Mouse (Mus musculus): Measurements from ENCODE around the gene Ppil6. TPM values are rescaled to one million over a fixed set of nuclear protein-coding genes. Genes with fewer than 3 reads are reported as not detected.

Gene Ppil6
- polyA plus RNA-seq, 1 experiment from 2014 or later, result not detected

- Histone ChIP-seq H3K36me3 (peaks cover 41% of the 10 kb centered on the region), H3K9me3 (replicated peaks) (no peaks in the 10 kb centered on the region), H3K27me3 (replicated peaks) (no peaks in the 10 kb centered on the region), H3K4me2 (no peak overlapping the region), H3K4me3 (no peak overlapping the region), H3K9ac (no peak overlapping the region), H3K4me1 (no peaks in the 10 kb centered on the region), H3K27ac (no peak overlapping the region)
- WGBS (ENCODE audit: insufficient replicate concordance), result 72% methylated on average over 3 of the region's 3 CpGs
- ATAC-seq, result no peak
These were observed 47.7 kb downstream of the Ppil6 start for GRCm38 (mm10) chr10:41537983-41538330.

GRCm38 (mm10) chr10:41538986-41539385 lies 48.7 kb downstream of the Ppil6 start:
- Histone ChIP-seq H3K4me2 (no peak overlapping the region), H3K9ac (no peak overlapping the region), H3K27ac (no peak overlapping the region), H3K4me1 (no peaks in the 10 kb centered on the region; the same call in 1 of the 2 replicates), H3K27me3 (replicated peaks) (no peaks in the 10 kb centered on the region), H3K36me3 (peaks cover 30% of the 10 kb centered on the region), H3K4me3 (no peak overlapping the region), H3K9me3 (replicated peaks) (no peaks in the 10 kb centered on the region)
- 76% methylated on average over 4 of the region's 4 CpGs for WGBS (ENCODE audit: insufficient replicate concordance)
- ATAC-seq, result no peak

GRCm38 (mm10) chr10:41542057-41542456 lies 51.8 kb downstream of the Ppil6 start:
- H3K4me2 ChIP-seq, result no peak overlapping the region
- ATAC-seq, result no peak
- no peaks in the 10 kb centered on the region for H3K9me3 ChIP-seq (replicated peaks)
- 86% methylated on average over 6 of the region's 6 CpGs for WGBS (ENCODE audit: insufficient replicate concordance)
- peaks cover 9% of the 10 kb centered on the region for H3K36me3 ChIP-seq
- H3K9ac ChIP-seq, result no peak overlapping the region
- H3K4me1 ChIP-seq, result peaks cover 12% of the 10 kb centered on the region
- no peaks in the 10 kb centered on the region for H3K27me3 ChIP-seq (replicated peaks)
- H3K27ac ChIP-seq, result no peak overlapping the region
- H3K4me3 ChIP-seq, result no peak overlapping the region

- Histone ChIP-seq H3K9ac (no peak overlapping the region), H3K4me2 (no peak overlapping the region), H3K4me1 (peaks cover 12% of the 10 kb centered on the region), H3K27ac (no peak overlapping the region), H3K4me3 (no peak overlapping the region), H3K27me3 (replicated peaks) (no peaks in the 10 kb centered on the region), H3K36me3 (no peaks in the 10 kb centered on the region; the same call in 1 of the 2 replicates), H3K9me3 (replicated peaks) (0 out of 2 replicates have a peak, but pooled peaks cover 2% of the 10 kb centered on the region)
- WGBS (ENCODE audit: insufficient replicate concordance), result 64% methylated on average over 4 of the region's 4 CpGs
- no peak for ATAC-seq
These were observed 53.2 kb downstream of the Ppil6 start for GRCm38 (mm10) chr10:41543439-41543838.

- Histone ChIP-seq H3K9ac (no peak overlapping the region), H3K4me2 (no peak overlapping the region), H3K36me3 (no peaks in the 10 kb centered on the region; the same call in 1 of the 2 replicates), H3K9me3 (replicated peaks) (0 out of 2 replicates have a peak, but pooled peaks cover 4% of the 10 kb centered on the region), H3K4me3 (no peak overlapping the region), H3K27ac (no peak overlapping the region), H3K27me3 (replicated peaks) (no peaks in the 10 kb centered on the region), H3K4me1 (peaks cover 12% of the 10 kb centered on the region)
- no peak for ATAC-seq
- WGBS (ENCODE audit: insufficient replicate concordance), result 47% methylated on average over 2 of the region's 2 CpGs
These were observed 53.6 kb downstream of the Ppil6 start for GRCm38 (mm10) chr10:41543844-41544243.

- peaks cover 12% of the 10 kb centered on the region for H3K4me1 ChIP-seq
- H3K27me3 ChIP-seq (replicated peaks), result no peaks in the 10 kb centered on the region
- H3K4me2 ChIP-seq, result peak overlapping the region; percentile 35
- H3K27ac ChIP-seq, result no peak overlapping the region
- WGBS (ENCODE audit: insufficient replicate concordance), result 6% methylated on average over 7 of the region's 7 CpGs
- H3K9ac ChIP-seq, result no peak overlapping the region
- H3K36me3 ChIP-seq, result no peaks in the 10 kb centered on the region
- peaks cover 7% of the 10 kb centered on the region; the same call in 1 of the 2 replicates for H3K9me3 ChIP-seq (replicated peaks)
- peak; percentile 58; the same call in 1 of the 2 replicates for ATAC-seq
- H3K4me3 ChIP-seq, result no peak overlapping the region
These were observed 54.4 kb downstream of the Ppil6 start for GRCm38 (mm10) chr10:41544481-41545190.

GRCm38 (mm10) chr10:41545224-41545755 lies 55.1 kb downstream of the Ppil6 start:
- Histone ChIP-seq H3K4me3 (no peak overlapping the region), H3K9ac (no peak overlapping the region), H3K4me1 (peaks cover 12% of the 10 kb centered on the region), H3K27me3 (replicated peaks) (no peaks in the 10 kb centered on the region), H3K36me3 (no peaks in the 10 kb centered on the region), H3K4me2 (peak overlapping the region; percentile 35), H3K9me3 (replicated peaks) (peaks cover 7% of the 10 kb centered on the region; the same call in 1 of the 2 replicates), H3K27ac (no peak overlapping the region)
- no peak for ATAC-seq
- WGBS (ENCODE audit: insufficient replicate concordance), result 37% methylated on average over 7 of the region's 7 CpGs

GRCm38 (mm10) chr10:41546396-41547165 lies 56.3 kb downstream of the Ppil6 start:
- no peak for ATAC-seq
- 65% methylated on average over 13 of the region's 13 CpGs for WGBS (ENCODE audit: insufficient replicate concordance)
- no peaks in the 10 kb centered on the region for H3K27me3 ChIP-seq (replicated peaks)

GRCm38 (mm10) chr10:41550711-41551110 lies 60.5 kb downstream of the Ppil6 start:
- H3K4me2 ChIP-seq, result no peak overlapping the region
- whole genome bisulfite sequencing (ENCODE audit: insufficient replicate concordance), result 66% methylated on average over 7 of the region's 7 CpGs
- no peak overlapping the region for H3K27ac ChIP-seq
- no peak overlapping the region for H3K4me3 ChIP-seq
- H3K9ac ChIP-seq, result no peak overlapping the region
- H3K36me3 ChIP-seq, result no peaks in the 10 kb centered on the region
- H3K9me3 ChIP-seq (replicated peaks), result peaks cover 7% of the 10 kb centered on the region; the same call in 1 of the 2 replicates
- H3K27me3 ChIP-seq (replicated peaks), result 0 out of 2 replicates have a peak, but pooled peaks cover 4% of the 10 kb centered on the region
- ATAC-seq, result no peak
- no peaks in the 10 kb centered on the region for H3K4me1 ChIP-seq

More at GRCm38 (mm10) chr10:41546396-41547165, 56.3 kb downstream of the Ppil6 start:
- no peak overlapping the region for H3K9ac ChIP-seq
- no peaks in the 10 kb centered on the region for H3K36me3 ChIP-seq
- peaks cover 12% of the 10 kb centered on the region for H3K4me1 ChIP-seq
- H3K27ac ChIP-seq, result no peak overlapping the region
- no peak overlapping the region for H3K4me2 ChIP-seq
- peaks cover 7% of the 10 kb centered on the region; the same call in 1 of the 2 replicates for H3K9me3 ChIP-seq (replicated peaks)
- no peak overlapping the region for H3K4me3 ChIP-seq

- Histone ChIP-seq H3K4me1 (no peaks in the 10 kb centered on the region), H3K4me2 (no peak overlapping the region), H3K9ac (no peak overlapping the region), H3K27ac (no peak overlapping the region), H3K36me3 (no peaks in the 10 kb centered on the region), H3K4me3 (no peak overlapping the region), H3K9me3 (replicated peaks) (peaks cover 7% of the 10 kb centered on the region; the same call in 1 of the 2 replicates), H3K27me3 (replicated peaks) (0 out of 2 replicates have a peak, but pooled peaks cover 4% of the 10 kb centered on the region)
- 21% methylated on average over 3 of the region's 3 CpGs for WGBS (ENCODE audit: insufficient replicate concordance)
- ATAC-seq, result no peak
These were observed 62.1 kb downstream of the Ppil6 start for GRCm38 (mm10) chr10:41552319-41552718.

GRCm38 (mm10) chr10:41552847-41553589 lies 62.8 kb downstream of the Ppil6 start:
- Histone ChIP-seq H3K4me2 (no peak overlapping the region), H3K9ac (no peak overlapping the region), H3K4me1 (no peaks in the 10 kb centered on the region), H3K27ac (no peak overlapping the region), H3K27me3 (replicated peaks) (0 out of 2 replicates have a peak, but pooled peaks cover 4% of the 10 kb centered on the region), H3K4me3 (no peak overlapping the region), H3K36me3 (no peaks in the 10 kb centered on the region), H3K9me3 (replicated peaks) (peaks cover 7% of the 10 kb centered on the region; the same call in 1 of the 2 replicates)
- WGBS (ENCODE audit: insufficient replicate concordance), result 48% methylated on average over 14 of the region's 14 CpGs
- ATAC-seq, result no peak

Measured in liver, embryonic 12.5 days (tissue).